In the genomic region with DNA sequence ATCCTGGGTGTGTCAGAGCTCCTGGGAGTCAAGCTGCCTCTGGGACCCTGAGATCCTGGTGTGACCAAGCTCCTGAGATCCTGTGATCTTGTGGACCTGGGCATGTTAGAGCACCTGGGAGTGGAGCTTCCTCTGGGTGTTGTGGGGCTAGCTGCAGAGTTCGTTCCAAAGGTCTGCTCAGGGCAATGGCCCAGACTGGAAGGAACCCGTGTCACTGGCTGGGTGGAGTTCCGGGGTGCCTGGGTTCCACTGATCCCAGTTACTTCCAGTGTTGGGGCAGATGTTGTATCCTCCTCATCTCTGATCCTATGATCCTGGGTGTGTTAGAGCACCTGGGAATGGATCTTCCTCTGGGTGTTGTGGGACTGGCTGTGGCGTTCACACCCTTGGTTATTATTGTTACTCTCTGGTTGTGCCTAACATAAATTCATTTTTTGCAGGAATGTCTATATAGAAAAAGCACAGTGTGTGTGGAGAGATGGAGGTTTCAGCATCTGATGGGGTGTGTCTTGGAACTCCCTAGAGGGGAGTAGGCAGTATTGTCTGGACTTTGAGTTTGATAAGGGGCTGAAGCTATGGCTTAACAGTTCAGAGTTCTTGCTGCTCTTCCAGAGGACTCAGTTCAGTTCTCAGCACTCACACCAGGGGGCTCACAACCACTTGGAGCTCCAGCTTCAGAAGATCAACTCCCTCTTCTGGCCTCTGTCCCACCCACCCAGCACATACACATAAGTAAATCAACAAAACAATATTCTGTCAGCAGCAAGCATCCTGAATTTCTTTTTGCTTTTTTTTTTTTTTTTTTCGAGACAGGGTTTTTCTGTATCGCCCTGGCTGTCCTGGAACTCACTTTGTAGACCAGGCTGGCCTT, we compare ENCODE assay signal across 23 mouse cellular contexts. TPM values are rescaled to one million over a fixed set of nuclear protein-coding genes. Genes with fewer than 3 reads are reported as not detected.
DNase-seq lines count a peak whose midpoint lies in the region; ATAC-seq and TF ChIP-seq lines count a peak whose summit lies in the region.
"Had no signal": no experiment of that assay in that cellular context is flagged by ENCODE, and none has a peak within 500 bp of the region (broad histone marks: within the 10 kb centered on the region; RNA-seq: fewer than 3 reads in every experiment).

No protein-coding gene starts in this region.

- H3K4me2 ChIP-seq in heart, embryonic 12.5 days, result no peak overlapping the region
- peak overlapping the region; percentile 17; the same call in 1 of the 2 replicates for H3K4me2 ChIP-seq in intestine, postnatal 0 days (replicated peaks; ENCODE audit: low read depth)
- no peak overlapping the region for H3K4me2 ChIP-seq in hindbrain, embryonic 14.5 days (replicated peaks)
- H3K4me2 ChIP-seq: embryonic facial prominence, embryonic 12.5 days; liver, embryonic 13.5 days; midbrain, embryonic 11.5 days had no signal

- H3K9me3 ChIP-seq in heart, embryonic 10.5 days, result no peaks in the 10 kb centered on the region; the same call in 1 of the 2 replicates
- no peaks in the 10 kb centered on the region; the same call in 1 of the 2 replicates for H3K9me3 ChIP-seq in heart, embryonic 12.5 days (replicated peaks)
- no peaks in the 10 kb centered on the region for H3K9me3 ChIP-seq in intestine, postnatal 0 days (ENCODE audit: control insufficient read depth)
- no peaks in the 10 kb centered on the region for H3K9me3 ChIP-seq in hindbrain, embryonic 14.5 days (ENCODE audit: control insufficient read depth, low read length)
- H3K9me3 ChIP-seq: embryonic facial prominence, embryonic 12.5 days; liver, embryonic 13.5 days had no signal

- H3K4me3 ChIP-seq in heart, embryonic 10.5 days, result no peak overlapping the region
- no peak overlapping the region for H3K4me3 ChIP-seq in heart, embryonic 12.5 days
- H3K4me3 ChIP-seq in intestine, postnatal 0 days (ENCODE audit: low read depth, low read length), result no peak overlapping the region
- no peak overlapping the region for H3K4me3 ChIP-seq in hindbrain, embryonic 14.5 days (replicated peaks; ENCODE audit: low read length)
- H3K4me3 ChIP-seq: embryonic facial prominence, embryonic 12.5 days; erythroblast, embryonic 14.5 days; liver, embryonic 13.5 days had no signal

- WGBS in heart, embryonic 10.5 days, result 84% methylated on average over 6 of the region's 6 CpGs
- WGBS in heart, embryonic 12.5 days, result 82% methylated on average over 6 of the region's 6 CpGs
- 61% methylated on average over 6 of the region's 6 CpGs for WGBS in intestine, postnatal 0 days
- 86% methylated on average over 6 of the region's 6 CpGs for WGBS in hindbrain, embryonic 14.5 days

- H3K27me3 ChIP-seq in heart, embryonic 10.5 days (ENCODE audit: insufficient read depth, poor library complexity, severe bottlenecking), result no peaks in the 10 kb centered on the region
- H3K27me3 ChIP-seq in heart, embryonic 12.5 days (replicated peaks), result no peaks in the 10 kb centered on the region
- H3K27me3 ChIP-seq in intestine, postnatal 0 days (replicated peaks; ENCODE audit: control insufficient read depth, insufficient read depth, low read length), result no peaks in the 10 kb centered on the region
- H3K27me3 ChIP-seq in hindbrain, embryonic 14.5 days (ENCODE audit: control insufficient read depth, insufficient read depth, low read length), result no peaks in the 10 kb centered on the region
- H3K27me3 ChIP-seq: embryonic facial prominence, embryonic 12.5 days; liver, embryonic 13.5 days had no signal

- no peaks in the 10 kb centered on the region for H3K36me3 ChIP-seq in heart, embryonic 10.5 days
- H3K36me3 ChIP-seq in heart, embryonic 12.5 days, result no peaks in the 10 kb centered on the region
- H3K36me3 ChIP-seq in intestine, postnatal 0 days (ENCODE audit: control insufficient read depth, insufficient read depth), result no peaks in the 10 kb centered on the region
- H3K36me3 ChIP-seq in hindbrain, embryonic 14.5 days (replicated peaks; ENCODE audit: control insufficient read depth, insufficient read depth), result no peaks in the 10 kb centered on the region
- H3K36me3 ChIP-seq: embryonic facial prominence, embryonic 12.5 days; liver, embryonic 13.5 days had no signal

- H3K4me1 ChIP-seq in heart, embryonic 10.5 days, result no peaks in the 10 kb centered on the region
- no peaks in the 10 kb centered on the region for H3K4me1 ChIP-seq in heart, embryonic 12.5 days (replicated peaks)
- peaks cover 2% of the 10 kb centered on the region; the same call in 1 of the 2 replicates for H3K4me1 ChIP-seq in intestine, postnatal 0 days (replicated peaks; ENCODE audit: control insufficient read depth, insufficient read depth, low read length)
- no peaks in the 10 kb centered on the region for H3K4me1 ChIP-seq in hindbrain, embryonic 14.5 days (replicated peaks; ENCODE audit: control insufficient read depth, insufficient read depth, low read length)
- H3K4me1 ChIP-seq: embryonic facial prominence, embryonic 12.5 days; liver, embryonic 13.5 days had no signal

- ATAC-seq in heart, embryonic 12.5 days (ENCODE audit: insufficient number of reproducible peaks, low FRiP score), result no peak
- peak; percentile 92 for ATAC-seq in intestine, postnatal 0 days
- ATAC-seq in hindbrain, embryonic 14.5 days (ENCODE audit: low FRiP score), result no peak
- ATAC-seq in cerebellum, adult (ENCODE audit: insufficient number of reproducible peaks, low FRiP score, low TSS enrichment), result no peak
- ATAC-seq: forebrain, postnatal 0 days; hindbrain, embryonic 16.5 days had no signal

- no peak overlapping the region for H3K27ac ChIP-seq in heart, embryonic 10.5 days
- no peak overlapping the region for H3K27ac ChIP-seq in heart, embryonic 12.5 days (ENCODE audit: poor library complexity, severe bottlenecking)
- H3K27ac ChIP-seq in intestine, postnatal 0 days (ENCODE audit: low read depth, low read length), result peak overlapping the region; percentile 87
- no peak overlapping the region for H3K27ac ChIP-seq in hindbrain, embryonic 14.5 days
- H3K27ac ChIP-seq: embryonic facial prominence, embryonic 12.5 days; liver, embryonic 13.5 days had no signal

- intact Hi-C loops in left cerebral cortex, postnatal 25 days (cut with DNase I), result no loop called here

- peak; percentile 52 for DNase-seq in heart, embryonic 10.5 days (ENCODE audit: low spot score)
- DNase-seq in 416B (ENCODE audit: low read depth) (peak; percentile 16), NIH3T3 (ENCODE audit: low read depth) (peak; percentile 47)
- no peak for DNase-seq in hindbrain, embryonic 14.5 days (ENCODE audit: low spot score)
- DNase-seq in left cerebral cortex, postnatal 25 days (ENCODE audit: low spot score in 2 of 2), result no peak
- DNase-seq: cerebellum, adult 8-10 months; forebrain, postnatal 0 days; heart, postnatal 4 days; kidney, adult 2 months; kidney, postnatal 25 days; liver, embryonic 13.5 days; right cerebral cortex, postnatal 4 days; thymus, postnatal 14 days had no signal

- TF ChIP-seq CTCF in intestine, postnatal 0 days (IDR thresholded peaks at IDR 0.05; ENCODE audit: low read depth), result peak; percentile 72

- no peak overlapping the region for H3K9ac ChIP-seq in heart, embryonic 12.5 days
- H3K9ac ChIP-seq in intestine, postnatal 0 days (ENCODE audit: low read depth, low read length), result no peak overlapping the region
- H3K9ac ChIP-seq in hindbrain, embryonic 14.5 days, result no peak overlapping the region
- H3K9ac ChIP-seq: embryonic facial prominence, embryonic 12.5 days; forebrain, postnatal 0 days; liver, embryonic 13.5 days had no signal

RNA-seq across cellular contexts. Expression of a gene that starts 23.8 kb away (rescaled TPM):
- polyA plus RNA-seq in heart, embryonic 10.5 days (2016; fragmentation: Nextera tagmentation; extraction: Ambion mirVana), result 4.3 and 11.7 TPM in 2 replicates
- 6.3 and 6.5 TPM in 2 replicates for polyA plus RNA-seq in heart, embryonic 12.5 days (2016; fragmentation: Nextera tagmentation; extraction: Ambion mirVana)
- 24.7 and 25.4 TPM in 2 replicates for polyA plus RNA-seq in intestine, postnatal 0 days (2015; fragmentation: Nextera tagmentation; extraction: Ambion mirVana)
- 192 and 218 TPM in 2 replicates for polyA plus RNA-seq in hindbrain, embryonic 14.5 days (2014; fragmentation: Nextera tagmentation; extraction: Ambion mirVana)
- total RNA-seq in left cerebral cortex, postnatal 25 days (2021), result 100 to 1,000 TPM; 961 to 977 TPM
- polyA plus RNA-seq: erythroblast, embryonic 14.5 days had no signal

RNA-seq across cellular contexts. Expression of a gene that starts 27.3 kb away (rescaled TPM):
- polyA plus RNA-seq in heart, embryonic 10.5 days (2016; fragmentation: Nextera tagmentation; extraction: Ambion mirVana), result 0.26 and 1.1 TPM in 2 replicates
- polyA plus RNA-seq in heart, embryonic 12.5 days (2016; fragmentation: Nextera tagmentation; extraction: Ambion mirVana), result 1.2 and 1.8 TPM in 2 replicates
- polyA plus RNA-seq in intestine, postnatal 0 days (2015; fragmentation: Nextera tagmentation; extraction: Ambion mirVana), result 0.34 and 1.4 TPM in 2 replicates
- polyA plus RNA-seq in hindbrain, embryonic 14.5 days (2014; fragmentation: Nextera tagmentation; extraction: Ambion mirVana), result 6.9 and 10.1 TPM in 2 replicates
- total RNA-seq in left cerebral cortex, postnatal 25 days (2021), result 100 to 1,000 TPM; 258 to 268 TPM

RNA-seq across cellular contexts. Expression of a gene that starts 31.3 kb away (rescaled TPM):
- 6.0 and 7.4 TPM in 2 replicates for polyA plus RNA-seq in heart, embryonic 10.5 days (2016; fragmentation: Nextera tagmentation; extraction: Ambion mirVana)
- polyA plus RNA-seq in heart, embryonic 12.5 days (2016; fragmentation: Nextera tagmentation; extraction: Ambion mirVana), result 5.5 and 7.9 TPM in 2 replicates
- polyA plus RNA-seq in intestine, postnatal 0 days (2015; fragmentation: Nextera tagmentation; extraction: Ambion mirVana), result 1.6 and 2.4 TPM in 2 replicates
- 13.7 and 16.7 TPM in 2 replicates for polyA plus RNA-seq in hindbrain, embryonic 14.5 days (2014; fragmentation: Nextera tagmentation; extraction: Ambion mirVana)
- total RNA-seq in left cerebral cortex, postnatal 25 days (2021), result 1 to 10 TPM; 1.4 to 2.6 TPM
- total RNA-seq: adrenal gland, adult 18-20 months; ES-E14; gastrocnemius, adult 18-20 months had no signal

Comparison
In these comparisons a context has a peak if more than half of its experiments do, and no peak if none do; other contexts are left out.
1. DNase-seq: peak in heart, embryonic 10.5 days (single experiment), 416B (single experiment) and NIH3T3 (single experiment); none in hindbrain, embryonic 14.5 days (single experiment) and left cerebral cortex, postnatal 25 days (0 of 2).